Mouse (Mus musculus): Measurements from ENCODE around the gene Sec61b.

Sec61b gene

DNA sequence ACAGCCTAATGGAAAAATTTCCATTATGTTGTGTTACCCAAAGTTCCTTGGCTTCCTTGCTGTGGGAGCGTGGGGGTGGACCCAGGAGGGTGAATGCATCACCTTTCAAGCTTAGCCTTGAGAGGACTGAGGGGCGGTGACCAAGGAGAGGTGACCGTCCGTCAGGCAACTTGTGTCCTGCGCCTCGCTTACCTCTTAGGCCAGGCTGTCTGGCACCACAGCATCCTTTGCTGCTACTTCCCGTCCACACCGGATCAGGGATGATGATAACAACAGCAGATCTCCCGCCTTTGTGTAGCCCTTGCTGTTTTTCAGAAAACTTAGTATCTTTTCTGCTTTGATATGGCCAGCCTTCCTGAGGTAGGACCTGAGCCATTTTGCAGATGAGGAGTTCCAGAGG is 6.1 kb downstream of the Sec61b start:
- DNase-seq (ENCODE audit: low read depth, low spot score) = no peak

DNA sequence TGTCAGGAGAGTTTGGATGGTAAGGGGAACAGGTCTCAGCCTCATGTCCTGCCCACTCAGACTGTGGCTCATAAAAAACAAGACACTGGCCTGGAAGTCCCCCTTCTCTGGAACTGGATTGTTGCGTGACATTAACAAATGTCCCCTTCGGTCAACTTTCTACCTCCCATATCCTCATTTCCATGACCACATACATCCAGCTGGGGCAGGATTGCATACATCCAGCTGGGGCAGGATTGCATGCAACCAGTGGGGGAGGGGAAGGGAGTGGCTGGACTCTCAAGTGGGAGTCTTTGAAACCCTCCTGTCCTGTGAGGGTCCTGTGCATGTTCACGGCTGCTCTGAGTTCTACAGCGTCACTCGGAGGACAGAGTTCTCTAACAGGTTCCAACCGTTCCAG is 16.8 kb downstream of the Sec61b start:
- no peak for DNase-seq (ENCODE audit: low read depth, low spot score)

DNA sequence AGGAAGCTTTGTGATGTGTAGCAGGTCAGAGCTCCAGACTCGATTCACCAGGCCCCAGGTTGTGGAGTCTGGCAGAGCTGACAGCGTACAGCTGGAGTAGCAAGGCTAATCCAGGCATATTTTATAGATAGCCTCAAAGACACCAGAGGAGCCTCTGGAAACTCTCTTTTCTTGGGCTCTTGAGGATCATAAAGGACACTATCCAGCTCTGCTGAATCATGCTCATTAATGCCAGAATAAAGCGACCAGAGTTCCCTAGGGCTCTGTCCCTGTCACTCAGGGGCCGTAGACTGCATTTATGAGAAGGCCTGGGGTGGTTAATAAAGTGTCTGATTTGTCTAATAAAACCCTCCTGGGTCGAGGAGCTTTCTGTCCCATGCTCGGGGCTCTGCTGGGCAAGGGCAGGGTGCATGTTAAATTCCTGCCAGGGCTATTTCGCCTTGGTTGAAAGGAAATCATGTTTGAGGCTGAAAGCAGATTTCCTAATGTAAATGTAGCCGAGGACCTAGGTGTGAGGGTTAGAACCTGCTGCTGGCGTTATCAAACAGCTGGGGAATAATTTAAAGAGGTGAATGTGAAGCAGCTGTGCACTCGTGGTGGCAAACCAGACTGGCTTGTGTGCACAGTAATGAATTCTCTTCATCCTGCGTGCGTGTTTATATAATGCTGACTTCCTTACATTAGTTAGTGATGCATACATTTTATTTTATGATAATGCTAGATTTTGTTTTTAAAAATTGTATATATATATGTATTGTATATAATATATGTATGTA is 18.0 kb downstream of the Sec61b start:
- no peak for DNase-seq (ENCODE audit: low read depth, low spot score)

DNA sequence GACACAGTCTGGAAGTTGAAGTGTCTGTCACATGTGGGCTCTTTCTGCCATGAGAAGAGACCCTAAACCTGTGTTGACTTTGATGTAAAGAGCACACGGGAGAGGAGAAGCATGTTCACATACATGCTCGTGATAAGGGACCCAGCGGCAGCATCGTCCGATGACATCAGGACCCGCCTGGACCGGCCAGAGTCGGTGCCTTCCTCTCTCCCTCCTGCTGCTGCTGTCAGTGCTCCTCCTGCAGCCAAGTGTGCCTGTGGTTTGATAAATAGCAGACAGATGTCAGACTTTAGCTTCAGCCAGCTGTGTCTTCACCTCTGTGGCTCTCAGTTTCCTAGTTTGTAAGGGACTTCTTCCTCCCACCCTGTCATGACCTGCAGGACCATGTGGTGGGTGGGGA is 19.0 kb downstream of the Sec61b start:
- DNase-seq (ENCODE audit: low read depth, low spot score) = no peak

DNA sequence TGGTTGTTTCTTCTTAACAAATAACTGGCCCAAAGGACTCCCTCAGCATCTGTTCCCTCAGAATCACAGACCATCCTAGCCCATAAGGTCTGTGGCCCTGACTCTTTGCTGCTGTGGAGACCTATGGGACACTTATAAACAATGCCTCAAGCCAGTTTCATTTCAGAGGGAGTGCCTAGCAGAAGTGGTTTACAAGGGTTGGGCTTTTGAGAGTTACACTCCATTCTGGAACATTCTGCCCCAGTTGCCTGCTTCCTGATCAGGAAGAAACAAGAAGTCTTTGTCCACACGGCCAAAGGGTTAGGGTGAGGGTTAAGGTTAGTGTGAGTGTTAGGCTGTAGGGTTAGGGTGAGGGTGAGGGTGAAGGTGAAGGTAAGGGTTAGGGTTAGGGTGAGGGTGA is 19.7 kb downstream of the Sec61b start:
- DNase-seq (ENCODE audit: low read depth, low spot score) = no peak

DNA sequence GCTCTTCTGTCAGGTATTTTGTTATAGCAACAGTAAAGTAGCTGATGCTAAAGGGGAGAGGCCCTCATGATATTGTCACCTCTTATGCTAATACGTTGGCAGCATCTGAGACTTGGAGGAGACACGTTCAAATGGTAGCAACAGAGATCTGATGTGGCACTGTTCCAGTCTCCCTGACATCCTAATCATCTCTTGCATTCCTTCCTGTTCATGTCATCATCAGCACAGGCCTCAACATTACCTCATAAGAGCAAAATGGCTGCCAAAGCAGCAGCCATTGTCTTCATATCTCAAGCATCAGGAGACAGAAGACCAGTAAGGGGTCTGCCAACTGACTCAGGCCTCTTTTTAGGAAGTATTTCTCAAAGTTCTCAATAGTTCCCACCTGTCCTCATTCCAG is 20.2 kb downstream of the Sec61b start:
- DNase-seq (ENCODE audit: low read depth, low spot score) = no peak

DNA sequence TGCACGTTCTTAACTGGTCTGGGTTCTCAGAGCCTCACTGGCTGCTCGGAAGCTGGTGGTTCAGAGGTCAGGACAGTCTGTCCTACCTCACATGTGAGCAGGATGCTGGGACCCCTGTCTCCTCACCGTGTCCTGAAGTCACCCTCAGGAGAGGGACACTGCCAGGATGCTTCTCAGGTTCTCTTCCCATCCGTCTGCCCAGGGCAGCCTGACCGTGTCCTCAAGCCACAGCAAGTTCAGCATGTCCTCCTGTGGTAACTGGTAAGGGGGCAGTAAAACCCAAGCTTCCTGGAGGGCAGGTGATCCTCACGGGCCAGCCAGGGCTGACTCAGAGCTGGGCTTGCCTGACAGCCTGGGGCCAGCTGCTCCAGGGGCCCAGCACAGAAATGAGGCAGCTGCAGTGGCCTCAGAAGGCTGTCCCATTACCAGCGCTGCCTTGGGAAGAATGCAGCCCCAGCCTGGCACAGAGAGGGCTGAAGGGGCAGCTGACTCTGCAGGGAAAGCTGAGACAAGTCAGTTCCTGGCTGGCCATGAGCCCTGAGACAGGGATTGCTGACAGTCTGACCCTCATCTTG is 23.4 kb downstream of the Sec61b start:
- no peak for DNase-seq (ENCODE audit: low read depth, low spot score)

DNA sequence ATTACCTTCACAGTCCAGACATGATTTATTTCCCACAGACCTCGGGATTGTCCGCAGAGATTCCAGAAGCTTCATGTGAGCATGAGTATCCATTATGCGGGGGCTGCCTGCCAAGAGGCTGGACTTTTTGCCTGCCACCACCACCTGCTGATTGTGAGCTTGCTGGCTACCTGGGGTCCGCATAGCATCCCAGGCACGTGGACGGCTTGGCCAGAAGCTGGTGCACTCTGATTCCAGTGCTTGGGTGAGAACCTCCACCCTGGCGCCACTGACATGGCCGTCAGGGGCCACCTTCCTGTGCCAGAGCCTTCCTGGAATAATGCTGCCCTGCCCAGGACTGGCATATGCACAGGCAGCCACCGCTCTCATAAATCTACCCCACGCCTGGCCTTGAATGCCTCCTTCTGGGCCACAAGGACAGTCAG is 24.7 kb downstream of the Sec61b start:
- no peak for DNase-seq (ENCODE audit: low read depth, low spot score)

DNA sequence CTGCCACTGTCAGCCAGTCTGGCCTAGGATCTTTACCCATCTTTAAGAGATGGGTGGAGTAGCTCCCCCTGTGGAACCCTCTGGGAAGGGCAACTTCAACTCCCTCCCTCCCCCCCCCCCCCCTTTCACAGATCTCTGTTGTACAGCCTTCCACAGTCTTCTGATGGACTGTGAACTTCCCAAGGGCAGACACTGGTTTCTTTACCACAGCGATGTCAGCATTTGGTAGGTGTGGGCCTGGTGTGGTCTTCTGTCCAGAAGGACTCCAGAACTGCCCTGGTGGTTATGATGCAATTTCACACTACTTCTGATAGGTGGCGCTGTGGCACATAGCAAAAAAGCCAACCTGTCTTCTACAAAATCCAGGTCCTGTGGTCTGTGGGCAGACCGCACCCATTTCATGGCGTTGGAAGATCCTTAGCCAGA is 28.1 kb downstream of the Sec61b start:
- peak; percentile 71 for DNase-seq (ENCODE audit: low read depth, low spot score)

DNA sequence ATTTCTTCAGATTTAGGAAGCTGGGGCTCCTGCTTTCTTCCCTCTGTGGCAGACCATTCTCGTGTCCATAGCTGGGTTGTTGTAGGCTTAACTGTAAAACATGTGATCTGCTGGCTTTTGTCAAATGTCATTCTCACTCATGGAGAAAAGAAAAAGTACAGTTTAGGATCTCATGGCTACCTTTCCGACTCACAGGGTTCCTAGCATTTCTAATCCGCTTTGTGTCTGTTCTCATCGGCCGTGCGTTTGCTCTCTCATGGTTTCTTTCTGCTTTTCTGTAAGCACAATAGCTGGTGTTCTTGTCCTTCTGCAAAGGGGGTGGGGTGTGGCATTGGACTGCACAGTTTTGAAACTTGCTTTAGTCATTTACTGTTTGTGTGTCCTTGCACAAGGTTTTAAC is 28.6 kb downstream of the Sec61b start:
- DNase-seq (ENCODE audit: low read depth, low spot score) = no peak

DNA sequence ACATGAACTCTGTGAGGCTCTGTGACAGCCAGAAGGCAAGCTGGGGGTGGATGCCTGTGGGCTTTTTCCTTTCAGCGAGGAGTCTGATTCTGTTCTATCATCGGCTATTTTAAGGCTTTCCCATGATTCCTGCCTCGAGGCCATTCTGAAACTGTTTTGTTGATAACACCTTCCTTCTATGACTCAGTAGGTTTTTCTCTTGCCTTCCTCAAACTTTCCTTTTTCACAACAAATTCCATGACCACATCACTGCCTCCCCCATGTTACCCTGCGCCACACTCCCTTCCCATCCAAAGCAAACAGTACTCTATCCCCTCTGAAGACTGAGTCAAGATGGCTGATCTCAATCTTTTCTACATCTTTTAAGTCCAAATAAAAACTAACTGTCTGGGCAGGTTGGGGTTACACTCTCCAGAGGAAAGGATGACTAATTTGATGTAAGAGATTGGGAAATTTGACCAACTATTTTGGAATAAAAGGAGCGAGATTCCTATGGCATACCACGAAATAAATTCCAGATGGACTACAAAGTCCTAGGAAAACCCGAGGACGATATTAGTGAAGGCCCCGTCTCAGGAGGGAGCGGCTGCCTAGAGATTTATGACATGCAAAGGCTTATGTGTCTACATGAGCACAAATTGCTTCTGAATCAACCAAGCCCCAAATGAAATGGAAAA is 30.5 kb downstream of the Sec61b start:
- DNase-seq (ENCODE audit: low read depth, low spot score) = no peak

DNA sequence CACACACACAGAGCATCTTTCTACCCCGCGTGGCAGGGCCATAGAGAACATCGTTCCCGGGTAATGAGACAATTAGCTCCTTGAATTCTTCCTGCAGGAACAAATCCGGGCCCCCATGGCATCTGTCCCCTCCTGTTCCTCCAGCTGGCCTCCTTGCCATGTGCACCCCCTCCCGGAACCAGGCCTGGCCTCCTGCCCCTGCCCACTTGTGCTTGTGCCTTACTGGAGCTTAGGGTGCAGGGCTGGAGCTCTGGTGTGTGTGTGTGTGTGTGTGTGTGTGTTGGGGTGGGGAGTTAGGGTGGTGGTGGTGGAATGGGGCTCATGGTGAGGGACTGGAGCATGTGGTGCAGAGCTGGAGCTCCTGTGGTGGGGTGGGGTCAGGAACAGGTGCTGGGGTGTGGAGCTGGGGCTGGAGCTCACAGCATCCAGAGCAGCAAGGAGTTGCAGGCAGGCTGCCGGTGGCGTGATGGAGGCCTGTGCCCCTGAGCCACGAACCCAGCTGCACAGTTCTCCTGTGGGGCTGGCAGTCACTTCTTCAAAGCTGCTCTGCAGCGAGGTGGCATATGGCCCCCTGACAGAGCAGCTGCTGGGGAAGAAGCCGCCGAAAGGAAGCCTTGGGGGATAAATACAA is 44.2 kb downstream of the Sec61b start:
- DNase-seq (ENCODE audit: low read depth, low spot score) = no peak

DNA sequence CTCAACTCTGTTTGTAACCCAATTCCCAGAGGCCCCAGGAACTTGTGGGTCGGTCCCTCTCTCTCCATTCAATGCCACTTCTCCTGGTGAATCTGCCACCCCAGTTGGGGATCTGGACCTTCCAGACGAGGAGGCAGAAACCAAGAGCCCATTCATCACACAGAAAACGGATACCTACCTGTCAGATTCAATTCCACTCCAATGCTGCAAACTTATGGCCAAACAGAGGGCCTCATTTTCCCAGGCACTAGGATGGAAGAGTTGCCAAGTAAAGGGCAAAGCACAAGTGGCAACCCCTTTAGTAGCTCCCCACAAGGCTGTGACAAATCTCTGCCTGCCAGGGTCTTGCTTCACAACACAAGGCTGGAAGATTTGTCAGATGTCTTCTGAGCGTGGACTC is 45.6 kb downstream of the Sec61b start:
- DNase-seq (ENCODE audit: low read depth, low spot score) = no peak

DNA sequence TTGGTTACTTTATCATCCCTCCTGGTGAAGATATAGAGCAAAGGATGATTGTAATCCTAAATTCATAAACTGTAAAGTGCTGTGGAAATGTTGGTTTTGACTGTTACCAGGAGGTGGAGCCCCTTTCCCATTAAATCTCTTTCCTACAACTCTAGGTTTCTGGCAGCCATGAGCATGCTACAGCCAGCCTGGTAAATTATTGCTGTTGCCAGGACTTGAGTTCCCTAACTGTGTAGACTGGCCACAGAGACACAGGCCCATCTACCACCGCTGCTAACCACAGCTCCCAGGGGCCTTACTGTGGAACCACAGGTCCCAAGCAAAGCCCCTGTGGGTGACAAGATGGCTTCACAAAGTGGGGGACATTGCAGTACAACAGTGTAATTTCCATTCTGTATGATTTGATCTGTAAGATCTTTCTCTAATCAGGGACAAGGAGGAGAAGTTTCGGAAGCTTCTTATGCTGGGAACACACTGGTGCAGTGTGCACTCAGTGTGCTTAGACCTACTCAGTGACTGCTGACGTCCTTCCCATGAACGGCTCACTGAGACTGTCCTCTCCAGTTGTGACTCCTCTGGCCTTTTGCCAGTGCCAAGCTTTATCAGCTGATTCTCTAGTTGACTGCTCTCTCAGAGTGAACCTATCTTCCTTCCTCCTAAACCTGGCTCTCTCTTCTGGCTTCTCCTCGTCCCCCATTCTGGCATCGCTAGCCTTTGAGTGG is 47.6 kb downstream of the Sec61b start:
- DNase-seq (ENCODE audit: low read depth, low spot score) = peak; percentile 12

DNA sequence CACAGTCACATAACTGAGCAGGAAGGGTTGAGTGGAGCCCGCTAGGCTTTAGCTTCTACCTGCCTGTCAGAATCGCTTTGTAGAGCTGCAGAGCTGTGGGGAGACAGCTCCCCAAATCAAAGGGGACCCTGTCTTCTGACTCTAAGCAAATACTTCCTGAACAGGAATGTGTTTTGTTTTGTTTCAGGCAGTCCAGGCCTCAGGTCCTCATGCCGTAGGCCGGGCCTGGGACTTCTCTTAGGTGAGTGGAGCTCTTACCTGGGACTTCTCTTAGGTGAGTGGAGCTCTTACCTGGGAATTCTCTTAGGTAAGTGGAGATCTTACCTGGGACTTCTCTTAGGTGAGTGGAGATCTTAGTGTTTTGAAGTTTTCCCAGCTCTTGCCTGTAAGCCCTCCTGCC is 55.4 kb downstream of the Sec61b start:
- DNase-seq (ENCODE audit: low read depth, low spot score) = no peak
